Mouse (Mus musculus) C2C12 (cell line): Measurements from ENCODE around the gene Rcsd1. TPM values are rescaled to one million over a fixed set of nuclear protein-coding genes. Genes with fewer than 3 reads are reported as not detected.

ENCODE experiments used
- H3K27me3 ChIP-seq: one replicate; pipeline ENCODE4 v1.6.1; 2011; ENCODE audit not compliant: control insufficient read depth, insufficient read depth, insufficient read length
- H3K36me3 ChIP-seq: one replicate; pipeline ENCODE4 v1.6.1; 2011; ENCODE audit not compliant: control insufficient read depth, insufficient read depth
- H3K4me3 ChIP-seq: one replicate; pipeline ENCODE4 v1.5.1; 2011; ENCODE audit warnings: mild to moderate bottlenecking, control low read depth; ENCODE audit not compliant: poor library complexity, insufficient read depth, severe bottlenecking
- H3K79me2 ChIP-seq: one replicate; pipeline ENCODE4 v1.6.1; 2011; ENCODE audit not compliant: control insufficient read depth, insufficient read depth
- H3K79me3 ChIP-seq: one replicate; pipeline ENCODE4 v1.6.1; 2011; ENCODE audit warnings: low read depth, control low read depth
- H3ac ChIP-seq: one replicate; pipeline ENCODE3; 2011; ENCODE audit warnings: low read depth; ENCODE audit not compliant: control insufficient read depth, insufficient read length
- CEBPB ChIP-seq: IDR thresholded peaks from one replicate; pipeline ENCODE4 v1.6.1; 2011; ENCODE audit warnings: low read depth, mild to moderate bottlenecking, control low read depth, moderate library complexity
- CTCF ChIP-seq: IDR thresholded peaks from one replicate; pipeline ENCODE4 v1.5.1; 2011; ENCODE audit not compliant: control insufficient read depth, insufficient read depth, insufficient read length
- FOSL1 ChIP-seq: IDR thresholded peaks from one replicate; pipeline ENCODE4 v1.8.0; 2011; ENCODE audit warnings: mild to moderate bottlenecking, low read length; ENCODE audit not compliant: poor library complexity, insufficient read depth, severe bottlenecking
- MAX ChIP-seq: IDR thresholded peaks from one replicate; pipeline ENCODE4 v1.6.1; 2011; ENCODE audit warnings: mild to moderate bottlenecking, control low read depth
- MYOD1 ChIP-seq: IDR thresholded peaks from one replicate; pipeline ENCODE4 v1.6.1; 2011; ENCODE audit warnings: low read depth; ENCODE audit not compliant: control insufficient read depth, insufficient read length
- MYOG ChIP-seq: IDR thresholded peaks from one replicate; pipeline ENCODE4 v1.6.1; 2011; ENCODE audit not compliant: control insufficient read depth, insufficient read length; ENCODE audit errors: extremely low read depth
- USF1 ChIP-seq: IDR thresholded peaks from one replicate; pipeline ENCODE4 v1.6.1; 2011; ENCODE audit warnings: low read depth, mild to moderate bottlenecking, control low read depth, moderate library complexity
- polyA plus RNA-seq: library from polyadenylated mRNA; unstranded; fragments of >200 nt; fragmentation: generic; extraction: Trizol; gene quantifications from one replicate; pipeline ENCODE4 v1.2.1, GENCODE M21; 2012; ENCODE audit warnings: missing spikeins

Rcsd1 gene
- polyA plus RNA-seq, 1 experiment = 0.05 TPM

DNA sequence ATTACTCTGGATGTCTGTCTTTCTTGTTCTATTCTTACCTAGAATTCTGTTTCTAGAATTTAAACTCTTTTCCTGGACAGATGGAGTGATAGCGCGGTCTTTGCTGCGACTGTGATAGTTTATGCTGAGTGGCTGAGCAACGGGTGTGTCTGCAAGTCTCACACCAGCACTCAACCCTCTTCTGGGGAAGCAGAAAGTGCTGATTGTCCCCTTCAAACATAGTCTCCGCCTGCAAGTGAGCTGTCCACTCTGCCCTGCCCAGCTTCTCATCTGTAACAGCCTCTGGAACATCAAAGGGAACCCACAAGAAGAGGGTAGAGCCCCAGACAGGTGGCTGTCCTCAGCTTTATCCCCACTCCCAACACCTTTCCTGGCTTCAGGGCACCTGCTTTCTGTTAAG, 19.7 kb downstream of the Rcsd1 start:
- H3K79me2 ChIP-seq = no peaks in the 10 kb centered on the region
- TF ChIP-seq MAX = no peak
- no peak for TF ChIP-seq MYOG
- no peak for TF ChIP-seq CTCF
- no peak for TF ChIP-seq CEBPB
- no peak for TF ChIP-seq MYOD1
- H3K4me3 ChIP-seq = no peak overlapping the region
- H3K79me3 ChIP-seq = no peaks in the 10 kb centered on the region
- peaks cover 50% of the 10 kb centered on the region for H3K27me3 ChIP-seq
- no peak overlapping the region for H3ac ChIP-seq
- no peaks in the 10 kb centered on the region for H3K36me3 ChIP-seq

GRCm38 (mm10) chr1:165687861-165688260, 21.7 kb downstream of the Rcsd1 start:
- H3K27me3 ChIP-seq = peaks cover 39% of the 10 kb centered on the region
- H3K79me2 ChIP-seq = no peaks in the 10 kb centered on the region
- H3K36me3 ChIP-seq = no peaks in the 10 kb centered on the region
- no peak overlapping the region for H3K4me3 ChIP-seq
- TF ChIP-seq FOSL1 (no peak), CTCF (no peak), USF1 (no peak), CEBPB (no peak), MYOG (no peak), MYOD1 (no peak), MAX (no peak)
- H3K79me3 ChIP-seq = no peaks in the 10 kb centered on the region
- no peak overlapping the region for H3ac ChIP-seq

DNA sequence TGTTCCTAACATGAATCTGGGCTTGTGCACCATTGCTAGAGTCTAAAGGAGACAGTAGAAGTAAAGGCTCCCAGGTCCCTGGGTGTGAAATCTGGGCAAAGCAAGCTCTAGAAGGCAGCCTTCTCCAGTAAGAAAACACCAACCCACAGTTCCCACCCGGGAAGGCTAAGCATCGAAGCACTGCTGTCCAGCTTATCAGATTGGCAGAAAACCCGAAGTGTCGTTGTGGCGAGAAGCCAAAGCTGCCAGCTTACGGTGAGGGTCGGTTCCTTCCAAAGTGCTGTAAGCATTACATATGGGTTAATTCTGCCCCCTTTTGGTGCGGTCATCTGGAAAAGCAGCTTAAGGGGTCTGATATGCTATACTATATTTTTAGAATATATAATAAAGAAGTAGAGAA, 22.6 kb downstream of the Rcsd1 start:
- Histone ChIP-seq H3ac (no peak overlapping the region), H3K4me3 (no peak overlapping the region), H3K79me3 (no peaks in the 10 kb centered on the region), H3K36me3 (no peaks in the 10 kb centered on the region), H3K27me3 (peaks cover 47% of the 10 kb centered on the region), H3K79me2 (no peaks in the 10 kb centered on the region)
- TF ChIP-seq MYOG (no peak), USF1 (no peak), MAX (no peak)

GRCm38 (mm10) chr1:165686349-165686748, 23.2 kb downstream of the Rcsd1 start:
- no peaks in the 10 kb centered on the region for H3K79me3 ChIP-seq
- no peaks in the 10 kb centered on the region for H3K36me3 ChIP-seq
- H3K79me2 ChIP-seq = no peaks in the 10 kb centered on the region
- TF ChIP-seq USF1 = no peak
- TF ChIP-seq MYOG = no peak
- TF ChIP-seq CEBPB = no peak
- no peak for TF ChIP-seq MYOD1
- no peak for TF ChIP-seq MAX
- no peak for TF ChIP-seq CTCF
- no peak for TF ChIP-seq FOSL1
- no peak overlapping the region for H3K4me3 ChIP-seq
- H3K27me3 ChIP-seq = peaks cover 46% of the 10 kb centered on the region
- H3ac ChIP-seq = no peak overlapping the region

GRCm38 (mm10) chr1:165684261-165685203, 25.0 kb downstream of the Rcsd1 start:
- no peaks in the 10 kb centered on the region for H3K36me3 ChIP-seq
- no peak for TF ChIP-seq MYOD1
- no peak for TF ChIP-seq FOSL1
- no peak for TF ChIP-seq MYOG
- TF ChIP-seq CTCF = no peak
- no peak for TF ChIP-seq USF1
- no peak for TF ChIP-seq MAX
- TF ChIP-seq CEBPB = no peak
- H3K79me3 ChIP-seq = no peaks in the 10 kb centered on the region
- H3K4me3 ChIP-seq = no peak overlapping the region
- H3K27me3 ChIP-seq = peaks cover 29% of the 10 kb centered on the region
- H3K79me2 ChIP-seq = no peaks in the 10 kb centered on the region
- H3ac ChIP-seq = no peak overlapping the region
